Mouse (Mus musculus) heart, postnatal 0 days (tissue): Measurements from ENCODE around the gene Zcchc9.

Experiments
- CTCF ChIP-seq: IDR thresholded peaks from 2 replicates; pipeline ENCODE4 v1.5.1; 2016; ENCODE audit warnings: antibody characterized with exemption, control low read depth, low read depth
- EP300 ChIP-seq: IDR thresholded peaks from 2 replicates; pipeline ENCODE4 v1.6.1; 2016; ENCODE audit warnings: antibody characterized with exemption, low read depth

DNA sequence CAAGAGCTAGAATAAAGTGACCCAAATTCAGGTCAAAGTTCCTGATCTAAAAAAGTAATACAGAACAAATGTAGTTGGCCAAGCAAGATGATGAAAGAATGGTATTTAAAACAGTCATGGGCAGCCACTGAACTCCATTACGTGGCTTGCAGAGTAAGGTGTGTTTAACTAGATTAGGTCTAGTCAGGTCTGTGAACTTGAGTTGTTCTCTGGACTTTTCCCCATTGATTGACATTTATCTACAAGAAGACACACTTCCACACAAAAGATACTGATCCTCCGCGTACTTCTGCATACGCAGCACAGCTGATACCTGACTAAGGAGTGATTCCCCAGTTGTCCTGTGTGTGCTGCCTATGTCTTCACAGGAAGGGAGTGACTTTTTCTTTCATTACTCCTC lies 41.9 kb downstream of the Zcchc9 start:
- TF ChIP-seq CTCF, result no peak
- TF ChIP-seq EP300, result no peak
